Mouse (Mus musculus): ENCODE data around the gene Atp8a2. TPM values are rescaled to one million over a fixed set of nuclear protein-coding genes. Genes with fewer than 3 reads are reported as not detected.
"Not testable (repeated sequence)": the region's sequence is repeated elsewhere in the genome, so short reads cannot be mapped to it uniquely, and the experiment has no call there.

The Atp8a2 gene
- total and polyA plus RNA-seq, 3 experiments: 1.8 to 4.3 (median 3.1) TPM

DNA sequence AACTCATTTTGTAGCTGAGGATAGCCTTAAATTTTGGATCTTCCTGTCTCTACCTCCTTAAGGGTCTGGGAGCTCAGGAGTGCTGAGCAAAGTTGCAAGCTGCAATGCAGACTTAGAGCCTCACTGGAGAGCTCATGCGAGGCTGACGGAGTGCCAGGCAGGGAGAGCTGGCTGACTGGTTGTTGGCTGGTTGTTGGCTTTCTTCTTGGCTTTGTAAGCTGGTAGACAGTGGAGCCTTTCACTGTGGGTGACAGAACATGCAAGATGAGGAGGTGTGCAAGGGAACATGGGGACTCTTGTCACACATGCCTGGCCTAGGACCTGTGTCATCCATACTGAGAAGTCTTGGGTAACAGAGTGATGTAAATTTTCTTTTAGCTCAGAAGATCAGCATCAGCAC is 473.8 kb downstream of the Atp8a2 start:
- no peaks in the 10 kb centered on the region for H3K79me2 ChIP-seq (replicated peaks; ENCODE audit: control insufficient read depth, insufficient read depth, low read length)
- intact Hi-C loops (cut with DNase I): no loop called here
- H3K4me3 ChIP-seq: no peak overlapping the region
- no peak for DNase-seq
- no peaks in the 10 kb centered on the region for H3K27me3 ChIP-seq (ENCODE audit: control insufficient read depth, insufficient read depth, low read length)
- no peaks in the 10 kb centered on the region for H3K36me3 ChIP-seq (ENCODE audit: control insufficient read depth, insufficient read depth, low read length)
- WGBS: 71% methylated on average over 2 of the region's 2 CpGs
- TF ChIP-seq POLR2A (IDR thresholded peaks at IDR 0.05; ENCODE audit: insufficient read depth, low read depth, low read length) (no peak), CTCF (IDR thresholded peaks at IDR 0.05) (no peak)
- H3K9ac ChIP-seq (ENCODE audit: low read depth, low read length): no peak overlapping the region
- peaks cover 5% of the 10 kb centered on the region for H3K4me1 ChIP-seq (ENCODE audit: control insufficient read depth, insufficient read depth, low read length)
- no peak overlapping the region for H3K27ac ChIP-seq

DNA sequence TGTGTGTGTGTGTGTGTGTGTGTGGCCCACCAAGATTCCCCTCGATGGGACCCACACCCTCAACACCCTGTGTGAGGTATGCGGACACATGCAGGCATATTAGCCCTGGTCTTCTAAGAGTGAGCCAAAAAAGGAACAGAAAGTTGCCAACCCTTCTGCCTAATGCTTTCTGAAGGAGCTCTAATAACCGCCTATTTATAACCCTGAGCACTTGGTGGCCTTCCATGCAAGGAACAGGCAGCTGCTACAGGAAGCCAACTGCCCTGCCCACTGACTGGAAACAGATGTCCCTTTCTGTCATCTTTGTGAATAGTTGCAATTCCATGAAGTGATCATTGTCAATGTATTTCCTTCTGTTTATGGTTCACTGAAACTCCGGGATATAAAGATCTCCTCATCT is 475.0 kb downstream of the Atp8a2 start:
- no peaks in the 10 kb centered on the region for H3K79me2 ChIP-seq (replicated peaks; ENCODE audit: control insufficient read depth, insufficient read depth, low read length)
- H3K27ac ChIP-seq: no peak overlapping the region
- TF ChIP-seq CTCF (IDR thresholded peaks at IDR 0.05) (no peak), EP300 (IDR thresholded peaks at IDR 0.05; ENCODE audit: insufficient read depth, low read depth, low read length) (no peak)
- no peaks in the 10 kb centered on the region for H3K36me3 ChIP-seq (ENCODE audit: control insufficient read depth, insufficient read depth, low read length)
- no peaks in the 10 kb centered on the region for H3K27me3 ChIP-seq (ENCODE audit: control insufficient read depth, insufficient read depth, low read length)
- intact Hi-C loops (cut with DNase I): no loop called here
- WGBS: 31% methylated on average over 4 of the region's 4 CpGs
- H3K4me1 ChIP-seq (ENCODE audit: control insufficient read depth, insufficient read depth, low read length): peaks cover 5% of the 10 kb centered on the region
- H3K9ac ChIP-seq (ENCODE audit: low read depth, low read length): no peak overlapping the region
- DNase-seq: peak in 1 of 2 experiments; percentile 11
- H3K4me3 ChIP-seq: no peak overlapping the region

DNA sequence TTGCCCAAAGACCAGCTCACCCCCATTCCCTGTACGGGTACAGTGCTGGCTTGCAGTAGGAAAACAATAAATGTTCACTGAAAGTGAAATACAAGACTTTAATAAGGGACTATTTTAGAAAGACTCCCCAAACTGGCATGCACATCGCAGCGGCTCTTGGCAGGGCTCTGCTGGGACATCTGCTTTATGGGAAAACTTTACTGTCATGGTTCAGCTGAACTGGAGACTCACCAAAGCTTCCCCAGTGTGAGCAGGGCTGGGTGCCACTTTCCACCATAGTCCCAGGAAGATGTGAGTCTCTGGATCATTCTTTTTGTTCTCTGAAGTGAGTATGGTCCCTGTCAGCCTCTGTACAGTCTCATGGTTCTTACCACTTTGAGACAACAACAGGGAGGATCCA is 475.6 kb downstream of the Atp8a2 start:
- no peaks in the 10 kb centered on the region for H3K36me3 ChIP-seq (ENCODE audit: control insufficient read depth, insufficient read depth, low read length)
- WGBS: 75% methylated on average over 3 of the region's 3 CpGs
- no peak overlapping the region for H3K9ac ChIP-seq (ENCODE audit: low read depth, low read length)
- no peaks in the 10 kb centered on the region for H3K79me2 ChIP-seq (replicated peaks; ENCODE audit: control insufficient read depth, insufficient read depth, low read length)
- no peak overlapping the region for H3K4me3 ChIP-seq
- H3K27ac ChIP-seq: no peak overlapping the region
- TF ChIP-seq CTCF (IDR thresholded peaks at IDR 0.05) (no peak), EP300 (IDR thresholded peaks at IDR 0.05; ENCODE audit: insufficient read depth, low read depth, low read length) (no peak), POLR2A (IDR thresholded peaks at IDR 0.05; ENCODE audit: insufficient read depth, low read depth, low read length) (no peak)
- H3K4me1 ChIP-seq (ENCODE audit: control insufficient read depth, insufficient read depth, low read length): peaks cover 5% of the 10 kb centered on the region
- no peaks in the 10 kb centered on the region for H3K27me3 ChIP-seq (ENCODE audit: control insufficient read depth, insufficient read depth, low read length)
- intact Hi-C loops (cut with DNase I): no loop called here
- DNase-seq: no peak

DNA sequence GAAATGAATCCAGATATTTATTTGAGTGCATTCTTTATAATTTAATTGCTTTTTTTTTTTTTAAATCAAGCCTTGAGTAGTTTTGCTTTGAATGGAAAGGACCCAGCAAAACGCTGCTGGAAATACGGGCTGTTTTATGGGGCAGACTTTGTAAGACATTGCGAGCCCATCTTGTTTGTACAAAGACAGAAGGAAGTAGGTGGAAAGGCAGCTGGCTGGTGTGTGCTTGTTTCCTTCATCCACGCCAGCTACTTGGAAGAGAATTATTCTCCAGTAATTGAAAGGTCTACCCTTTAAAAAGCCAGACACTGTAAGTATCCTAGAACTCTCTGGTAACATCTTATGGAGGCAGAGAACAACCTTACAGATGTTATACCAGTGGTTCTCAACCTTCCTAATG is 476.6 kb downstream of the Atp8a2 start:
- H3K27ac ChIP-seq: no peak overlapping the region
- no peaks in the 10 kb centered on the region for H3K79me2 ChIP-seq (replicated peaks; ENCODE audit: control insufficient read depth, insufficient read depth, low read length)
- WGBS: 78% methylated on average over 4 of the region's 4 CpGs
- intact Hi-C loops (cut with DNase I): no loop called here
- H3K36me3 ChIP-seq (ENCODE audit: control insufficient read depth, insufficient read depth, low read length): no peaks in the 10 kb centered on the region
- H3K27me3 ChIP-seq (ENCODE audit: control insufficient read depth, insufficient read depth, low read length): no peaks in the 10 kb centered on the region
- H3K4me1 ChIP-seq (ENCODE audit: control insufficient read depth, insufficient read depth, low read length): peaks cover 5% of the 10 kb centered on the region
- DNase-seq: no peak
- H3K9ac ChIP-seq (ENCODE audit: low read depth, low read length): no peak overlapping the region
- H3K4me3 ChIP-seq: no peak overlapping the region
- TF ChIP-seq POLR2A (IDR thresholded peaks at IDR 0.05; ENCODE audit: insufficient read depth, low read depth, low read length) (no peak), EP300 (IDR thresholded peaks at IDR 0.05; ENCODE audit: insufficient read depth, low read depth, low read length) (no peak), CTCF (IDR thresholded peaks at IDR 0.05) (no peak)

DNA sequence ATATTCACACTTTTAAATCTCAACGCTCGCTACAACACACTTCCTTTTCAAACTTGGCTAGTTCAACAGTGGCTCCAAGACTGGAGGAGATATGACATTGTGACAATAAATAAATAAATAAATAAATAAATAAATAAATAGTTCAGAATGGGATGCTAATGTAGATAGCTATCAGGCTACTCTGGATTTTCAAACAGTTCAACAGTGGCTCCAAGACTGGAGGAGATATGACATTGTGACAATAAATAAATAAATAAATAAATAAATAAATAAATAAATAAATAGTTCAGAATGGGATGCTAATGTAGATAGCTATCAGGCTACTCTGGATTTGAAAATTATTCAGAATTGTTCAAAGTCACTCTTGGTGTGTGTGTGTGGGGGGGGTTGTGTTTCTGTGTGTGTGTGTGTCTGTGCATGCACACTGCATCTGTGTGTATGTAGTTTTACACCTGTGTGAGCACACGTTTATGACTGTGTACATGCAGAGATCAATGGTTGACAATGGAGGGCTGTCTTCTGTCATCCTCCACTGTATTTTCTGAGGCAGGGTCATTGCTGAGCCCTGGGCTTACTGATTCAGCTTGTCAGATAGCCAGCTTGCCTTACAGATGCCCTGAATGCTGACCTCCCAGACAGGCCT is 480.4 kb downstream of the Atp8a2 start:
- H3K79me2 ChIP-seq (replicated peaks; ENCODE audit: control insufficient read depth, insufficient read depth, low read length); intact Hi-C loops (cut with DNase I); H3K9ac ChIP-seq (ENCODE audit: low read depth, low read length); H3K4me1 ChIP-seq (ENCODE audit: control insufficient read depth, insufficient read depth, low read length); H3K36me3 ChIP-seq (ENCODE audit: control insufficient read depth, insufficient read depth, low read length); H3K4me3 ChIP-seq; H3K27ac ChIP-seq; DNase-seq; H3K27me3 ChIP-seq (ENCODE audit: control insufficient read depth, insufficient read depth, low read length): not testable (repeated sequence)
- 76% methylated on average over 3 of the region's 3 CpGs for WGBS

DNA sequence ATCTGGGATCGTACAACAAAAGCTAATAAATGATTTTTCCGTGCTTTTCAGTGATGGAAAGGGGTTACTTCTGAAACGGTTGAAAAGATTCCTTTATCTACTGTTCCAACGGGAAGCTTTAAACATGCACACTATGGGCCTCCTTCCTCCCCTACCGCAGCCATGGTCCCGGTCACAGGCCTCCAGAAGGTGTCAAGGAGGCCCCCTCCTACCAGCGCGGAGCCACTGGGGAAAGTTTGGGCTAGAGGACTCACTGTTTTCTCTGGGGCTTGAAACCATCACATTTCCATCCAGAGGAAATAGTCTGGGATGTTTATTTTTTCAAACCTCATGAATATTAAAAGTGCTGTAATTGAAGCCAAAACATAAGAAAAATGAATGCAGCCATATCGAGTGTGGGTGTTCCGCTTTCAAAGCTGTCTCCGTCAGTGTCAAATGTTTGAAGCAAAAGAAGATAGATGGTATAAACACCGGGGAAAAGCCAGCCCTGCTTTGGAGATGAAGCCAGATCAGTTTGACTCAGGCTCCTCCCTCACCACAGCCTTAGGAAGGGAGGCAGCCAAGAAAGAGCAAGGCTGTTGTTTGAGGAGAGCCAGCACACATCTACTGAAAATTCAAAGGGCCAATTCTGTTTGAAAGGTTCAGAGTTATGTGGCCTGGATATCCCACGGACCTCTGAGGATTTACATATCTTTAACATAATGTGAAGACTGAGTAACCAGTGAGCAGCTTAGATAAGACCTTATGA is 481.1 kb downstream of the Atp8a2 start:
- Histone ChIP-seq H3K27me3 (ENCODE audit: control insufficient read depth, insufficient read depth, low read length) (no peaks in the 10 kb centered on the region), H3K4me1 (ENCODE audit: control insufficient read depth, insufficient read depth, low read length) (no peaks in the 10 kb centered on the region), H3K36me3 (ENCODE audit: control insufficient read depth, insufficient read depth, low read length) (no peaks in the 10 kb centered on the region), H3K9ac (ENCODE audit: low read depth, low read length) (no peak overlapping the region), H3K4me3 (no peak overlapping the region), H3K79me2 (replicated peaks; ENCODE audit: control insufficient read depth, insufficient read depth, low read length) (no peaks in the 10 kb centered on the region), H3K27ac (no peak overlapping the region)
- intact Hi-C loops (cut with DNase I): no loop called here
- TF ChIP-seq CTCF (IDR thresholded peaks at IDR 0.05) (no peak), EP300 (IDR thresholded peaks at IDR 0.05; ENCODE audit: insufficient read depth, low read depth, low read length) (no peak), POLR2A (IDR thresholded peaks at IDR 0.05; ENCODE audit: insufficient read depth, low read depth, low read length) (no peak)
- WGBS: 42% methylated on average over 13 of the region's 13 CpGs
- DNase-seq: no peak
